Mouse (Mus musculus): ENCODE measurements at regions not wholly inside any gene's neighbourhood (a gene's known extent, or its start where the extent isn't known, plus 50 kb on each side); places are given as distances from the start of the nearest gene placed in this dataset.

DNA sequence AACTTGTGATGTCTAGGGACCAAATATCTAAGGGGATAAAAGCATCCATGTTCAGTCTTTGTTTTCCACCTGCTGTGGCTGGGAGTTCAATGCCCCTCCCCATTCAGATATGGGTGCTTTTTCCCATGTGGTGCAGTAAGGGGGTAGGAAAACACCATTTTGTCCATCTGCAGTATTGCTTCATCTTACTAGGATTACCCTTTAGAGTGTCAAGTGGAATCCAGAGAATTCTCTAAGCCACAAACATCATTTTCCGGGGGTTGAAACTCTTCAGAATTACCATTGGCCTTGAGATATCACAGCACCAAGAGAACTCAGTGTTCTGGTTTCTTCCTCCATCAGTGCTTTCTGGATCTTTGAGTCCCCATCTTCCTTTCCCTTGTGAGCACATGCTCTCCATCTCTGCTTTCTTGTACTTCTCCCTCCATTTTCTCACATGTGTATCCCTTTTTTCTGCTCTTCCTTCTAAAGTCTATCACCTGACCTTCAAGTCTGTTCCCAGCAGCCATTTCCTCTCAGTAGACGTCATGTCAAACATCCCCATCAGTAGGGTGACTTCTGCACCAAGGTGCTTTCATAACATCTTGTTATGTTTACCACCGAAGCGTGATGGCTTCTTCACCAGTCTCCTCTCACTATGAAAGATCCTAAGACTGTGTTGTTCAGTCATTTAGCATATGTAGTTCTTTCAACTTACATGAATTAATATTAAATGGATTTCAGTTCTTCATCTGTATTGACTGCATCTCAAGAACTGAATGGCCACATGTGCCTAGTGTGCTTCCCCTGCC, 431.6 kb upstream of the Ubash3b start:
- TF ChIP-seq POLR2A (IDR thresholded peaks at IDR 0.05; ENCODE audit: low read depth, low read length) = no peak
- TF ChIP-seq CTCF (IDR thresholded peaks at IDR 0.05; ENCODE audit: borderline replicate concordance, insufficient read depth, low read length) = no peak
